Mouse (Mus musculus): ENCODE measurements around the gene Olfr699. TPM values are rescaled to one million over a fixed set of nuclear protein-coding genes. Genes with fewer than 3 reads are reported as not detected.

Gene Olfr699
- polyA plus RNA-seq, 1 experiment, result not detected

GRCm38 (mm10) chr7:106745811-106746210 lies 47.2 kb downstream of the Olfr699 start:
- H3K4me3 ChIP-seq (replicated peaks), result no peak overlapping the region
- H3K36me3 ChIP-seq (ENCODE audit: control insufficient read depth), result no peaks in the 10 kb centered on the region
- TF ChIP-seq GATA1 (IDR thresholded peaks at IDR 0.05; ENCODE audit: low read length) (no peak), TAL1 (IDR thresholded peaks at IDR 0.05; ENCODE audit: low read length) (no peak)
- no peaks in the 10 kb centered on the region for H3K9me3 ChIP-seq (ENCODE audit: control insufficient read depth, low read length)
- no peaks in the 10 kb centered on the region for H3K4me1 ChIP-seq (ENCODE audit: control insufficient read depth)
- no peaks in the 10 kb centered on the region for H3K27me3 ChIP-seq (ENCODE audit: control insufficient read depth)

GRCm38 (mm10) chr7:106742343-106742742 lies 50.7 kb downstream of the Olfr699 start, which contains the start of gene Olfr697:
Olfr697 (minus strand) TSS chr7:106742443.
- TF ChIP-seq TAL1 (IDR thresholded peaks at IDR 0.05; ENCODE audit: low read length) (no peak), GATA1 (IDR thresholded peaks at IDR 0.05; ENCODE audit: low read length) (no peak)
- no peak within 1 kb of the TSS for H3K4me3 ChIP-seq (replicated peaks)
- no peaks in the 10 kb centered on the region for H3K27me3 ChIP-seq (ENCODE audit: control insufficient read depth)
- no peaks in the 10 kb centered on the region for H3K36me3 ChIP-seq (ENCODE audit: control insufficient read depth)
- H3K4me1 ChIP-seq (ENCODE audit: control insufficient read depth), result no peaks in the 10 kb centered on the region
- H3K9me3 ChIP-seq (ENCODE audit: control insufficient read depth, low read length), result no peaks in the 10 kb centered on the region

Other genes starting within 250 kb of the Olfr699 start
- gene Olfr693, start 112.6 kb downstream of the Olfr699 start, polyA plus RNA-seq (2012), result not detected in 2 replicates
- gene Olfr694, start 101.4 kb downstream of the Olfr699 start, polyA plus RNA-seq (2012), result not detected in 2 replicates
- gene Olfr695, start 76.8 kb downstream of the Olfr699 start, polyA plus RNA-seq (2012), result not detected in 2 replicates
- gene Olfr697, start 50.8 kb downstream of the Olfr699 start, polyA plus RNA-seq (2012), result not detected in 2 replicates
- gene Olfr698, start 37.8 kb downstream of the Olfr699 start, polyA plus RNA-seq (2012), result not detected in 2 replicates
- not detected in 2 replicates for gene Olfr700, start 15.6 kb upstream of the Olfr699 start, polyA plus RNA-seq (2012)
- 0.01 TPM in 1 of 2 replicates, not detected in the other for gene Olfr701, start 20.9 kb upstream of the Olfr699 start, polyA plus RNA-seq (2012)
- not detected in 2 replicates for gene Olfr702, start 40.7 kb upstream of the Olfr699 start, polyA plus RNA-seq (2012)
- gene Olfr703, start 50.2 kb upstream of the Olfr699 start, polyA plus RNA-seq (2012), result not detected in 2 replicates
- not detected in 2 replicates for gene Olfr704, start 70.0 kb upstream of the Olfr699 start, polyA plus RNA-seq (2012)
- 0.01 TPM in 1 of 2 replicates, not detected in the other for gene Olfr705, start 83.7 kb upstream of the Olfr699 start, polyA plus RNA-seq (2012)
- gene Olfr706, start 95.0 kb upstream of the Olfr699 start, polyA plus RNA-seq (2012), result not detected in 2 replicates
- not detected in 2 replicates for gene Olfr707, start 108.0 kb upstream of the Olfr699 start, polyA plus RNA-seq (2012)
- gene Olfr1532-ps1, start 114.8 kb upstream of the Olfr699 start, polyA plus RNA-seq (2012), result 0.02 TPM in 1 of 2 replicates, not detected in the other
- not detected in 2 replicates for gene Olfr709-ps1, start 139.0 kb upstream of the Olfr699 start, polyA plus RNA-seq (2012)
- not detected in 2 replicates for gene Olfr710, start 155.1 kb upstream of the Olfr699 start, polyA plus RNA-seq (2012)
- 0.01 TPM in 1 of 2 replicates, not detected in the other for gene Olfr6, start 170.7 kb upstream of the Olfr699 start, polyA plus RNA-seq (2012)
- gene Olfr711, start 182.3 kb upstream of the Olfr699 start, polyA plus RNA-seq (2012), result 0.02 TPM in 1 of 2 replicates, not detected in the other
- gene Olfr2, start 212.9 kb upstream of the Olfr699 start, polyA plus RNA-seq (2012), result not detected in 2 replicates
- not detected in 2 replicates for gene Olfr713, start 238.0 kb upstream of the Olfr699 start, polyA plus RNA-seq (2012)

Measured in erythroblast, embryonic 14.5 days (primary cell).